Mouse (Mus musculus) stomach, embryonic 14.5 days (tissue): ENCODE data around the gene Uggt2. TPM values are rescaled to one million over a fixed set of nuclear protein-coding genes. Genes with fewer than 3 reads are reported as not detected.

Experiments used
- ATAC-seq: fragments of 200-750 bp; cut with Nextera tagmentation; 2 replicates; pipeline ENCODE4 v1.8.0; 2017; ENCODE audit warnings: low read depth, moderate TSS enrichment; ENCODE audit not compliant: insufficient number of reproducible peaks, insufficient read depth, low FRiP score
- H3K27ac ChIP-seq: fragments of 300-500 bp; sonication (generic); 2 replicates; pipeline ENCODE4 v1.5.1; 2014; ENCODE audit warnings: mild to moderate bottlenecking, low read length, moderate library complexity, mixed read lengths
- H3K27me3 ChIP-seq: fragments of 300-500 bp; sonication (generic); 2 replicates; pipeline ENCODE4 v1.6.1; 2014; ENCODE audit warnings: low read length, control low read depth, mixed read lengths; ENCODE audit not compliant: control insufficient read depth, insufficient read depth
- H3K36me3 ChIP-seq: fragments of 300-500 bp; sonication (generic); 2 replicates; pipeline ENCODE4 v1.6.1; 2014; ENCODE audit warnings: mild to moderate bottlenecking, control low read depth, low read length, moderate library complexity, mixed read lengths; ENCODE audit not compliant: control insufficient read depth, insufficient read depth
- H3K4me1 ChIP-seq: fragments of 300-500 bp; sonication (generic); 2 replicates; pipeline ENCODE4 v1.6.1; 2014; ENCODE audit warnings: low read length, control low read depth, mixed read lengths; ENCODE audit not compliant: control insufficient read depth, insufficient read depth
- H3K4me2 ChIP-seq: fragments of 300-500 bp; sonication (generic); replicated peaks from 2 replicates; pipeline ENCODE4 v1.6.1; 2014; ENCODE audit warnings: low read depth, low read length, control low read depth
- H3K4me3 ChIP-seq: fragments of 300-500 bp; sonication (generic); 2 replicates; pipeline ENCODE4 v1.5.1; 2014; ENCODE audit warnings: low read depth, low read length, control low read depth
- H3K9ac ChIP-seq: fragments of 300-500 bp; sonication (generic); replicated peaks from 2 replicates; pipeline ENCODE4 v1.6.1; 2014; ENCODE audit warnings: low read depth, mild to moderate bottlenecking, control low read depth, low read length, moderate library complexity, mixed read lengths
- H3K9me3 ChIP-seq: fragments of 300-500 bp; sonication (generic); 2 replicates; pipeline ENCODE4 v1.6.1; 2016; ENCODE audit warnings: low read depth, low read length, control low read depth; ENCODE audit not compliant: control insufficient read depth
- WGBS: fragments of 180-500 bp; shearing (Covaris S2); extraction: QIAGEN DNeasy Blood & Tissue Kit; methylation state at CpG from one replicate; pipeline ENCODE4 v1.1.7; 2014; 5-methylcytosine and 5-hydroxymethylcytosine counted together
- polyA plus RNA-seq: library from polyadenylated mRNA; unstranded; fragments of >200 nt; fragmentation: Nextera tagmentation; extraction: Ambion mirVana; gene quantifications from 2 replicates; pipeline ENCODE4 v1.2.1, GENCODE M21; 2014

Gene Uggt2
- polyA plus RNA-seq, 1 experiment from 2014 or later, result 20.7 TPM

- no peak overlapping the region for H3K9ac ChIP-seq
- no peaks in the 10 kb centered on the region for H3K4me1 ChIP-seq
- H3K9me3 ChIP-seq, result no peaks in the 10 kb centered on the region
- H3K4me2 ChIP-seq, result no peak overlapping the region
- H3K4me3 ChIP-seq, result no peak overlapping the region
- H3K27me3 ChIP-seq, result no peaks in the 10 kb centered on the region
- H3K36me3 ChIP-seq, result peaks cover 30% of the 10 kb centered on the region
- WGBS, result 90% methylated on average over 3 of the region's 3 CpGs
- H3K27ac ChIP-seq, result no peak overlapping the region
- ATAC-seq, result no peak
Observed at GRCm38 (mm10) chr14:118958010-118958409, 141.2 kb downstream of the Uggt2 start.

GRCm38 (mm10) chr14:118951912-118952583, 147.2 kb downstream of the Uggt2 start:
- Histone ChIP-seq H3K36me3 (0 out of 2 replicates have a peak, but pooled peaks cover 10% of the 10 kb centered on the region), H3K4me1 (no peaks in the 10 kb centered on the region), H3K4me2 (no peak overlapping the region), H3K4me3 (no peak overlapping the region), H3K27me3 (no peaks in the 10 kb centered on the region), H3K9me3 (no peaks in the 10 kb centered on the region), H3K27ac (no peak overlapping the region), H3K9ac (no peak overlapping the region)
- 95% methylated on average over 9 of the region's 9 CpGs for WGBS
- ATAC-seq, result no peak

GRCm38 (mm10) chr14:118948841-118949240, 150.4 kb downstream of the Uggt2 start:
- H3K9ac ChIP-seq, result no peak overlapping the region
- 78% methylated on average over 1 of the region's 1 CpGs for WGBS
- no peaks in the 10 kb centered on the region for H3K27me3 ChIP-seq

GRCm38 (mm10) chr14:118944702-118945101, 154.5 kb downstream of the Uggt2 start:
- Histone ChIP-seq H3K4me3 (no peak overlapping the region), H3K27me3 (no peaks in the 10 kb centered on the region), H3K4me2 (no peak overlapping the region), H3K4me1 (0 out of 2 replicates have a peak, but pooled peaks cover 4% of the 10 kb centered on the region), H3K36me3 (no peaks in the 10 kb centered on the region), H3K9me3 (no peaks in the 10 kb centered on the region), H3K9ac (no peak overlapping the region), H3K27ac (no peak overlapping the region)
- no peak for ATAC-seq
- 74% methylated on average over 2 of the region's 2 CpGs for WGBS

More at GRCm38 (mm10) chr14:118948841-118949240, 150.4 kb downstream of the Uggt2 start:
- no peak overlapping the region for H3K27ac ChIP-seq
- H3K9me3 ChIP-seq, result no peaks in the 10 kb centered on the region
- no peaks in the 10 kb centered on the region for H3K4me1 ChIP-seq
- H3K4me2 ChIP-seq, result no peak overlapping the region
- no peak overlapping the region for H3K4me3 ChIP-seq
- ATAC-seq, result no peak
- H3K36me3 ChIP-seq, result 0 out of 2 replicates have a peak, but pooled peaks cover 3% of the 10 kb centered on the region

GRCm38 (mm10) chr14:118942076-118942475, 157.2 kb downstream of the Uggt2 start:
- WGBS, result 61% methylated on average over 12 of the region's 12 CpGs
- H3K27ac ChIP-seq, result no peak overlapping the region
- H3K4me1 ChIP-seq, result peaks cover 11% of the 10 kb centered on the region

GRCm38 (mm10) chr14:118940796-118941495, 158.3 kb downstream of the Uggt2 start:
- ATAC-seq, result no peak
- Histone ChIP-seq H3K9ac (no peak overlapping the region), H3K27ac (no peak overlapping the region), H3K36me3 (no peaks in the 10 kb centered on the region), H3K4me3 (no peak overlapping the region), H3K4me2 (no peak overlapping the region), H3K9me3 (no peaks in the 10 kb centered on the region), H3K27me3 (no peaks in the 10 kb centered on the region), H3K4me1 (peaks cover 17% of the 10 kb centered on the region)
- WGBS, result 89% methylated on average over 4 of the region's 4 CpGs

More at GRCm38 (mm10) chr14:118942076-118942475, 157.2 kb downstream of the Uggt2 start:
- H3K9me3 ChIP-seq, result no peaks in the 10 kb centered on the region
- ATAC-seq, result no peak
- H3K36me3 ChIP-seq, result no peaks in the 10 kb centered on the region
- no peak overlapping the region for H3K4me2 ChIP-seq
- H3K27me3 ChIP-seq, result no peaks in the 10 kb centered on the region
- H3K4me3 ChIP-seq, result no peak overlapping the region
- no peak overlapping the region for H3K9ac ChIP-seq

- no peak for ATAC-seq
- Histone ChIP-seq H3K4me2 (peak overlapping the region; percentile 70), H3K36me3 (no peaks in the 10 kb centered on the region), H3K4me1 (peaks cover 17% of the 10 kb centered on the region), H3K27ac (no peak overlapping the region), H3K4me3 (peak overlapping the region; percentile 100), H3K9me3 (no peaks in the 10 kb centered on the region), H3K9ac (peak overlapping the region; percentile 98), H3K27me3 (no peaks in the 10 kb centered on the region)
- under 1% methylated on average over 7 of the region's 7 CpGs for WGBS
Observed at GRCm38 (mm10) chr14:118938551-118938950, 160.7 kb downstream of the Uggt2 start.

GRCm38 (mm10) chr14:118937533-118938492, 161.4 kb downstream of the Uggt2 start, which contains the start of gene Dnajc3:
Gene Dnajc3, plus strand, starts transcription at chr14:118937976.
- Histone ChIP-seq H3K4me1 (peaks cover 17% of the 10 kb centered on the region), H3K36me3 (no peaks in the 10 kb centered on the region), H3K27me3 (no peaks in the 10 kb centered on the region), H3K9me3 (no peaks in the 10 kb centered on the region), H3K4me3 (peak within 1 kb of the TSS; percentile 100), H3K9ac (peak within 1 kb of the TSS; percentile 98), H3K4me2 (peak within 1 kb of the TSS; percentile 70), H3K27ac (peak within 1 kb of the TSS; percentile 89)
- WGBS, result under 1% methylated on average over 107 of the region's 124 CpGs
- peak; percentile 100 for ATAC-seq
